Mouse (Mus musculus) lung, postnatal 0 days (tissue): Measurements from ENCODE around the gene Slc23a2.

ENCODE experiments used
- CTCF ChIP-seq: IDR thresholded peaks from 2 replicates; pipeline ENCODE4 v1.5.1; 2016; ENCODE audit warnings: antibody characterized with exemption, mild to moderate bottlenecking
- EP300 ChIP-seq: IDR thresholded peaks from 2 replicates; pipeline ENCODE4 v1.6.1; 2016; ENCODE audit warnings: antibody characterized with exemption, mild to moderate bottlenecking, control low read depth

GRCm38 (mm10) chr2:132005445-132005844, 139.5 kb downstream of the Slc23a2 start:
- TF ChIP-seq CTCF: no peak
- no peak for TF ChIP-seq EP300
